Mouse (Mus musculus): ENCODE measurements around the gene Gne. TPM values are rescaled to one million over a fixed set of nuclear protein-coding genes. Genes with fewer than 3 reads are reported as not detected.

Gne gene
- polyA plus RNA-seq, 1 experiment from 2014 or later: 42.3 TPM

GRCm38 (mm10) chr4:44107339-44107738 is 23.4 kb upstream of the Gne start:
- no peaks in the 10 kb centered on the region for H3K36me3 ChIP-seq (ENCODE audit: control insufficient read depth, insufficient read depth, low read length)
- no peak overlapping the region for H3K4me3 ChIP-seq (ENCODE audit: low read depth, low read length)
- peak overlapping the region; percentile 46 for H3K4me2 ChIP-seq (ENCODE audit: low read length)
- no peak for ATAC-seq (replicated peaks; ENCODE audit: low FRiP score, low TSS enrichment, low read depth)
- H3K9me3 ChIP-seq (ENCODE audit: control insufficient read depth, low read length): no peaks in the 10 kb centered on the region
- 40% methylated on average over 6 of the region's 6 CpGs for WGBS
- no peaks in the 10 kb centered on the region for H3K27me3 ChIP-seq (replicated peaks; ENCODE audit: control insufficient read depth, insufficient read depth, low read length)
- peaks cover 18% of the 10 kb centered on the region; the same call in 1 of the 2 replicates for H3K4me1 ChIP-seq (replicated peaks; ENCODE audit: control insufficient read depth, insufficient read depth, low read length)
- H3K9ac ChIP-seq (ENCODE audit: low read length): no peak overlapping the region
- DNase-seq (ENCODE audit: low spot score): no peak
- H3K27ac ChIP-seq (ENCODE audit: low read depth): 0 out of 2 replicates have a peak overlapping the region, but pooled peaks have one; percentile 5

GRCm38 (mm10) chr4:44106297-44106821 is 22.4 kb upstream of the Gne start:
- no peaks in the 10 kb centered on the region for H3K36me3 ChIP-seq (ENCODE audit: control insufficient read depth, insufficient read depth, low read length)
- peaks cover 18% of the 10 kb centered on the region; the same call in 1 of the 2 replicates for H3K4me1 ChIP-seq (replicated peaks; ENCODE audit: control insufficient read depth, insufficient read depth, low read length)
- H3K9me3 ChIP-seq (ENCODE audit: control insufficient read depth, low read length): no peaks in the 10 kb centered on the region
- peak overlapping the region; percentile 21; the same call in 1 of the 2 replicates for H3K4me3 ChIP-seq (ENCODE audit: low read depth, low read length)
- peak overlapping the region; percentile 46 for H3K4me2 ChIP-seq (ENCODE audit: low read length)
- no peak overlapping the region for H3K9ac ChIP-seq (ENCODE audit: low read length)
- no peaks in the 10 kb centered on the region for H3K27me3 ChIP-seq (replicated peaks; ENCODE audit: control insufficient read depth, insufficient read depth, low read length)
- no peak for ATAC-seq (replicated peaks; ENCODE audit: low FRiP score, low TSS enrichment, low read depth)
- peak overlapping the region; percentile 18; the same call in 1 of the 2 replicates for H3K27ac ChIP-seq (ENCODE audit: low read depth)
- peak; percentile 64 for DNase-seq (ENCODE audit: low spot score)
- WGBS: 21% methylated on average over 18 of the region's 18 CpGs

- Histone ChIP-seq H3K9ac (ENCODE audit: low read length) (no peak overlapping the region), H3K4me1 (replicated peaks; ENCODE audit: control insufficient read depth, insufficient read depth, low read length) (peaks cover 18% of the 10 kb centered on the region; the same call in 1 of the 2 replicates), H3K4me2 (ENCODE audit: low read length) (no peak overlapping the region), H3K36me3 (ENCODE audit: control insufficient read depth, insufficient read depth, low read length) (no peaks in the 10 kb centered on the region), H3K27ac (ENCODE audit: low read depth) (0 out of 2 replicates have a peak overlapping the region, but pooled peaks have one; percentile 6), H3K9me3 (ENCODE audit: control insufficient read depth, low read length) (no peaks in the 10 kb centered on the region), H3K4me3 (ENCODE audit: low read depth, low read length) (no peak overlapping the region), H3K27me3 (replicated peaks; ENCODE audit: control insufficient read depth, insufficient read depth, low read length) (no peaks in the 10 kb centered on the region)
- no peak for ATAC-seq (replicated peaks; ENCODE audit: low FRiP score, low TSS enrichment, low read depth)
- DNase-seq (ENCODE audit: low spot score): no peak
- WGBS: 31% methylated on average over 8 of the region's 8 CpGs
These were observed 20.4 kb upstream of the Gne start for GRCm38 (mm10) chr4:44104195-44104917.

- ATAC-seq (replicated peaks; ENCODE audit: low FRiP score, low TSS enrichment, low read depth) (no peak), DNase-seq (ENCODE audit: low spot score) (no peak)
- H3K36me3 ChIP-seq (ENCODE audit: control insufficient read depth, insufficient read depth, low read length): no peaks in the 10 kb centered on the region
- H3K4me2 ChIP-seq (ENCODE audit: low read length): no peak overlapping the region
- H3K27me3 ChIP-seq (replicated peaks; ENCODE audit: control insufficient read depth, insufficient read depth, low read length): no peaks in the 10 kb centered on the region
- H3K4me3 ChIP-seq (ENCODE audit: low read depth, low read length): no peak overlapping the region
- H3K9ac ChIP-seq (ENCODE audit: low read length): no peak overlapping the region
- H3K27ac ChIP-seq (ENCODE audit: low read depth): no peak overlapping the region
- H3K9me3 ChIP-seq (ENCODE audit: control insufficient read depth, low read length): no peaks in the 10 kb centered on the region
- H3K4me1 ChIP-seq (replicated peaks; ENCODE audit: control insufficient read depth, insufficient read depth, low read length): peaks cover 18% of the 10 kb centered on the region; the same call in 1 of the 2 replicates
- 58% methylated on average over 8 of the region's 8 CpGs for WGBS
These were observed 19.6 kb upstream of the Gne start for GRCm38 (mm10) chr4:44103620-44104019.

GRCm38 (mm10) chr4:44097576-44098335 is 13.8 kb upstream of the Gne start:
- Histone ChIP-seq H3K4me1 (replicated peaks; ENCODE audit: control insufficient read depth, insufficient read depth, low read length) (peaks cover 3% of the 10 kb centered on the region; the same call in 1 of the 2 replicates), H3K4me3 (ENCODE audit: low read depth, low read length) (no peak overlapping the region), H3K9ac (ENCODE audit: low read length) (no peak overlapping the region), H3K9me3 (ENCODE audit: control insufficient read depth, low read length) (no peaks in the 10 kb centered on the region), H3K36me3 (ENCODE audit: control insufficient read depth, insufficient read depth, low read length) (no peaks in the 10 kb centered on the region), H3K27ac (ENCODE audit: low read depth) (no peak overlapping the region), H3K4me2 (ENCODE audit: low read length) (no peak overlapping the region), H3K27me3 (replicated peaks; ENCODE audit: control insufficient read depth, insufficient read depth, low read length) (no peaks in the 10 kb centered on the region)
- no peak for ATAC-seq (replicated peaks; ENCODE audit: low FRiP score, low TSS enrichment, low read depth)
- no peak for DNase-seq (ENCODE audit: low spot score)
- WGBS: 24% methylated on average over 11 of the region's 11 CpGs

GRCm38 (mm10) chr4:44094475-44094874 is 10.5 kb upstream of the Gne start:
- no peaks in the 10 kb centered on the region for H3K9me3 ChIP-seq (ENCODE audit: control insufficient read depth, low read length)
- 80% methylated on average over 4 of the region's 4 CpGs for WGBS
- no peaks in the 10 kb centered on the region for H3K36me3 ChIP-seq (ENCODE audit: control insufficient read depth, insufficient read depth, low read length)
- peaks cover 3% of the 10 kb centered on the region; the same call in 1 of the 2 replicates for H3K4me1 ChIP-seq (replicated peaks; ENCODE audit: control insufficient read depth, insufficient read depth, low read length)
- H3K27me3 ChIP-seq (replicated peaks; ENCODE audit: control insufficient read depth, insufficient read depth, low read length): no peaks in the 10 kb centered on the region
- H3K4me3 ChIP-seq (ENCODE audit: low read depth, low read length): no peak overlapping the region
- H3K9ac ChIP-seq (ENCODE audit: low read length): no peak overlapping the region
- ATAC-seq (replicated peaks; ENCODE audit: low FRiP score, low TSS enrichment, low read depth) (no peak), DNase-seq (ENCODE audit: low spot score) (no peak)
- H3K27ac ChIP-seq (ENCODE audit: low read depth): no peak overlapping the region
- H3K4me2 ChIP-seq (ENCODE audit: low read length): no peak overlapping the region

- H3K27ac ChIP-seq (ENCODE audit: low read depth): no peak overlapping the region
- H3K27me3 ChIP-seq (replicated peaks; ENCODE audit: control insufficient read depth, insufficient read depth, low read length): no peaks in the 10 kb centered on the region
- WGBS: 78% methylated on average over 11 of the region's 11 CpGs
These were observed 8.4 kb upstream of the Gne start for GRCm38 (mm10) chr4:44092359-44092758.

GRCm38 (mm10) chr4:44085566-44085965 is 1.6 kb upstream of the Gne start:
- Histone ChIP-seq H3K4me3 (ENCODE audit: low read depth, low read length) (no peak overlapping the region), H3K9ac (ENCODE audit: low read length) (no peak overlapping the region), H3K9me3 (ENCODE audit: control insufficient read depth, low read length) (no peaks in the 10 kb centered on the region), H3K4me2 (ENCODE audit: low read length) (no peak overlapping the region), H3K4me1 (replicated peaks; ENCODE audit: control insufficient read depth, insufficient read depth, low read length) (no peaks in the 10 kb centered on the region), H3K27ac (ENCODE audit: low read depth) (no peak overlapping the region), H3K27me3 (replicated peaks; ENCODE audit: control insufficient read depth, insufficient read depth, low read length) (no peaks in the 10 kb centered on the region), H3K36me3 (ENCODE audit: control insufficient read depth, insufficient read depth, low read length) (no peaks in the 10 kb centered on the region)
- ATAC-seq (replicated peaks; ENCODE audit: low FRiP score, low TSS enrichment, low read depth) (no peak), DNase-seq (ENCODE audit: low spot score) (no peak)
- 94% methylated on average over 3 of the region's 3 CpGs for WGBS

More at GRCm38 (mm10) chr4:44092359-44092758, 8.4 kb upstream of the Gne start:
- H3K4me3 ChIP-seq (ENCODE audit: low read depth, low read length): no peak overlapping the region
- DNase-seq (ENCODE audit: low spot score) (no peak), ATAC-seq (replicated peaks; ENCODE audit: low FRiP score, low TSS enrichment, low read depth) (no peak)
- no peak overlapping the region for H3K4me2 ChIP-seq (ENCODE audit: low read length)
- no peaks in the 10 kb centered on the region for H3K36me3 ChIP-seq (ENCODE audit: control insufficient read depth, insufficient read depth, low read length)
- no peaks in the 10 kb centered on the region for H3K4me1 ChIP-seq (replicated peaks; ENCODE audit: control insufficient read depth, insufficient read depth, low read length)
- no peak overlapping the region for H3K9ac ChIP-seq (ENCODE audit: low read length)
- H3K9me3 ChIP-seq (ENCODE audit: control insufficient read depth, low read length): no peaks in the 10 kb centered on the region

Measured in intestine, embryonic 14.5 days (tissue).